Mouse (Mus musculus) embryonic fibroblast, embryonic 13.5 days (primary cell): ENCODE results near the gene Psd.

Experiments used
- CTCF ChIP-seq: IDR thresholded peaks from 2 replicates; pipeline ENCODE4 v1.5.1; 2011; ENCODE audit warnings: mild to moderate bottlenecking, control low read depth, low read length, moderate library complexity, borderline replicate concordance; ENCODE audit not compliant: insufficient read depth
- POLR2A ChIP-seq: IDR thresholded peaks from 2 replicates; pipeline ENCODE4 v1.6.1; 2011; ENCODE audit warnings: low read depth, mild to moderate bottlenecking, control low read depth, low read length, moderate library complexity

GRCm38 (mm10) chr19:46375891-46376290 lies 48.9 kb upstream of the Psd start:
- TF ChIP-seq POLR2A (no peak), CTCF (no peak)
